Mouse (Mus musculus) heart, embryonic 16.5 days (tissue): ENCODE measurements around the gene Ifitm1. TPM values are rescaled to one million over a fixed set of nuclear protein-coding genes. Genes with fewer than 3 reads are reported as not detected.
"Not testable (repeated sequence)": the region's sequence is repeated elsewhere in the genome, so short reads cannot be mapped to it uniquely, and the experiment has no call there.

Experiments used
- ATAC-seq: fragments of 200-750 bp; cut with Nextera tagmentation; replicated peaks from 2 replicates; pipeline ENCODE4 v1.8.0; 2017; ENCODE audit warnings: moderate number of reproducible peaks; ENCODE audit not compliant: insufficient read depth, low FRiP score; ENCODE audit errors: extremely low read depth
- H3K27ac ChIP-seq: fragments of 300-500 bp; sonication (generic); 2 replicates; pipeline ENCODE4 v1.5.1; 2014; ENCODE audit warnings: mild to moderate bottlenecking, low read length, control low read depth, moderate library complexity
- H3K27me3 ChIP-seq: fragments of 300-500 bp; sonication (generic); 2 replicates; pipeline ENCODE4 v1.6.1; 2014; ENCODE audit warnings: low read length, mixed read lengths; ENCODE audit not compliant: control insufficient read depth, insufficient read depth
- H3K36me3 ChIP-seq: fragments of 300-500 bp; sonication (generic); 2 replicates; pipeline ENCODE4 v1.6.1; 2014; ENCODE audit not compliant: control insufficient read depth, insufficient read depth
- H3K4me1 ChIP-seq: fragments of 300-500 bp; sonication (generic); 2 replicates; pipeline ENCODE4 v1.6.1; 2014; ENCODE audit warnings: low read length, mixed read lengths; ENCODE audit not compliant: control insufficient read depth, insufficient read depth
- H3K4me2 ChIP-seq: fragments of 300-500 bp; sonication (generic); 2 replicates; pipeline ENCODE4 v1.6.1; 2014; ENCODE audit warnings: low read depth, mild to moderate bottlenecking, control low read depth, low read length
- H3K4me3 ChIP-seq: fragments of 300-500 bp; sonication (generic); 2 replicates; pipeline ENCODE4 v1.5.1; 2014; ENCODE audit warnings: mild to moderate bottlenecking, control low read depth, low read length
- H3K9ac ChIP-seq: fragments of 300-500 bp; sonication (generic); 2 replicates; pipeline ENCODE4 v1.6.1; 2014; ENCODE audit warnings: low read length, control low read depth
- H3K9me3 ChIP-seq: fragments of 300-500 bp; sonication (generic); replicated peaks from 2 replicates; pipeline ENCODE4 v1.6.1; 2016; ENCODE audit warnings: low read length; ENCODE audit not compliant: control insufficient read depth
- WGBS: fragments of 180-500 bp; shearing (Covaris S2); extraction: QIAGEN DNeasy Blood & Tissue Kit; methylation state at CpG from one replicate; pipeline ENCODE4 v1.1.7; 2014; 5-methylcytosine and 5-hydroxymethylcytosine counted together
- polyA plus RNA-seq: library from polyadenylated mRNA; unstranded; fragments of >200 nt; fragmentation: Nextera tagmentation; extraction: Ambion mirVana; gene quantifications from 2 replicates; pipeline ENCODE4 v1.2.1, GENCODE M21; 2015

Gene Ifitm1
- polyA plus RNA-seq, 1 experiment from 2014 or later, result 34.8 TPM

DNA sequence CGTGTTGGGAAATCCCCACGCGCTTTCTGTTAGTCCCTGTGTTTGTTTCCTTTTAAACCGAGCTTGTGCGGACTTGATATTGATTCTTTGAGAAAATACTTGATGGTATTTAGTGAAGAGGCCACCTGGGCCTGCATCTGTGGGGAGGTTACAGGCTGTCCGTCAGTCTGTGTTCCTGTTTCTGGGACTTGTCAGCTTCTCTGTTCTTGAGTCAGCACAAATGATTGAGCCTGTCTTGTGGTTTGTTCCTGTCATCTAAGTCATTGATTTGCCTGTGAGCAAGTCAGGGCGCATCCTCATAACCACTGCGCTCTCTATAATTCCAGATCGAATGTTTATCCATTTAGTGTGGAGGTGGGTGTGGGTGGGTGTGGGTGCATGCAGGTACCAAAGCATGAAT lies 9.7 kb downstream of the Ifitm1 start:
- not testable (repeated sequence) for H3K9ac ChIP-seq, H3K4me3 ChIP-seq, H3K27me3 ChIP-seq, H3K4me1 ChIP-seq, ATAC-seq, H3K27ac ChIP-seq, H3K4me2 ChIP-seq, H3K9me3 ChIP-seq, H3K36me3 ChIP-seq
- 85% methylated on average over 9 of the region's 9 CpGs for WGBS

- H3K27ac ChIP-seq, result no peak overlapping the region
- no peak overlapping the region for H3K9ac ChIP-seq
- no peaks in the 10 kb centered on the region for H3K4me1 ChIP-seq
- H3K27me3 ChIP-seq, result no peaks in the 10 kb centered on the region
- peaks cover 6% of the 10 kb centered on the region for H3K9me3 ChIP-seq
- no peak overlapping the region for H3K4me3 ChIP-seq
- H3K4me2 ChIP-seq, result no peak overlapping the region
- 76% methylated on average over 8 of the region's 8 CpGs for WGBS
- ATAC-seq, result no peak
- no peaks in the 10 kb centered on the region for H3K36me3 ChIP-seq
These were observed 14.7 kb downstream of the Ifitm1 start for GRCm38 (mm10) chr7:140981704-140982103.

DNA sequence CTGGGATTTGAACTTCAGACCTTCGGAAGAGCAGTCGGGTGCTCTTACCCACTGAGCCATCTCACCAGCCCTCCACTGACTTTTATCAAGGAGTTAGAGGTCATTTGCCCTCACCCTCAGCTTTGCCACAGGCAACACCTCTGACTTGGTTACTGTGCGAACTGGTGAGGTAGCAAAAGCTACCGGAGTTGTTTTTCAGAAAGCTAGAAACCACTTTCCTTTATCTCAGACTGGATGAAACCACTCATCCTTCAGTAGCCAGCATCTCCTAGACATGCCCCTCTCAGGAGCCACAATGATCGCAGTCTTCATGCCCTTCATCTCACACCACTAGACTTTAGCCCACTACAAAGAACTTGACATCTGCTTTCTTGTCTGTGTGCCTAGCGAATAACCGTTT lies 15.9 kb downstream of the Ifitm1 start:
- no peaks in the 10 kb centered on the region for H3K4me1 ChIP-seq
- no peak overlapping the region for H3K9ac ChIP-seq
- no peak overlapping the region for H3K27ac ChIP-seq
- peaks cover 6% of the 10 kb centered on the region for H3K9me3 ChIP-seq
- WGBS, result 59% methylated on average over 7 of the region's 7 CpGs
- no peaks in the 10 kb centered on the region for H3K27me3 ChIP-seq
- no peaks in the 10 kb centered on the region for H3K36me3 ChIP-seq
- no peak overlapping the region for H3K4me3 ChIP-seq
- no peak for ATAC-seq
- H3K4me2 ChIP-seq, result no peak overlapping the region

- no peaks in the 10 kb centered on the region for H3K36me3 ChIP-seq
- 76% methylated on average over 17 of the region's 17 CpGs for WGBS
- H3K9me3 ChIP-seq, result peaks cover 6% of the 10 kb centered on the region
These were observed 20.4 kb downstream of the Ifitm1 start for GRCm38 (mm10) chr7:140987182-140988138.

DNA sequence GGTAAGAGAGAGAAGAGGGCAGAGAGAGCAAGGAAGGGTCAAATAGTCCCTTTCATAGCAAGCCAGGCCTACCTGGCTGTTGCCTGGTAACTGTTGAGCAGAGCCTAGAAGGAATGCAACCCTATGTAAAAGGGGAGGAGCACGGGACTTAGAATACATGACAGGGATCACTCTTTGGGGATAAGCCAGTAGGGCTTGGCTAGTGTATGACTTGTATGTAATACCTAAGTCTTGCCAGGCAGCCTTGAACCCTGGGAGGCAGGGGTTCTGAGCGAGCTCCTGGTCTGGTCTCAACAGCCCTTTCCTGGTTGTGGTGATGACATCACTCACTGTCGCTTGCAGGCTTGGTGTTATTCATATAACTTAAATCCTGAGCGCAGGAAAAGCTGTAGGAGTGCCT lies 22.0 kb downstream of the Ifitm1 start:
- ATAC-seq, result no peak
- no peaks in the 10 kb centered on the region for H3K36me3 ChIP-seq
- 71% methylated on average over 4 of the region's 4 CpGs for WGBS

More at GRCm38 (mm10) chr7:140987182-140988138, 20.4 kb downstream of the Ifitm1 start:
- no peaks in the 10 kb centered on the region for H3K27me3 ChIP-seq
- no peak overlapping the region for H3K9ac ChIP-seq
- no peak overlapping the region; the same call in 1 of the 2 replicates for H3K27ac ChIP-seq
- no peaks in the 10 kb centered on the region for H3K4me1 ChIP-seq
- no peak overlapping the region for H3K4me3 ChIP-seq
- ATAC-seq, result no peak
- H3K4me2 ChIP-seq, result no peak overlapping the region

DNA sequence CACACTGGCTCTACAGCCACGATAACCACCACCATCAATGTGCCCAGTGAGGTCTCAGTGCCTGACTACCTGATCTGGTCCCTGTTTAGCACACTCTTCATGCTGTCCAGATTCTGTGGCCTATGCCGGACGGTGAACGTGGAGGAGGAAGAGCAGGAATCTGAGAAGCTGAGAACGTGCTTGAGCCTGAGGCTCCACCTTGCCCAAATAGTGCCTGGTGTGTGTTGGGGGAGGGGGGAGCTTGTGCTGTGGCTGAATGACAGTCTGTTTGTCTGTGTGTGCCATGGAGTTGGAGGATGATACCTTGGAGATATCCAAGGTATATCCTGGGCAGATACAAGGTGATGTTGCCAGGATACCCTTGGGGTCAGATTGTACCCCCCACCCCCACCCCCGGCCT lies 23.2 kb downstream of the Ifitm1 start:
- Histone ChIP-seq H3K27me3 (no peaks in the 10 kb centered on the region), H3K9me3 (peaks cover 6% of the 10 kb centered on the region), H3K4me2 (no peak overlapping the region), H3K36me3 (no peaks in the 10 kb centered on the region), H3K9ac (no peak overlapping the region), H3K4me3 (no peak overlapping the region), H3K4me1 (no peaks in the 10 kb centered on the region), H3K27ac (peak overlapping the region; percentile 57)
- WGBS, result 54% methylated on average over 6 of the region's 6 CpGs
- no peak for ATAC-seq

More for the DNA sequence above, 22.0 kb downstream of the Ifitm1 start:
- Histone ChIP-seq H3K4me2 (no peak overlapping the region), H3K27me3 (no peaks in the 10 kb centered on the region), H3K9me3 (peaks cover 6% of the 10 kb centered on the region), H3K9ac (no peak overlapping the region), H3K27ac (no peak overlapping the region), H3K4me3 (no peak overlapping the region), H3K4me1 (no peaks in the 10 kb centered on the region)

GRCm38 (mm10) chr7:140990622-140991021 lies 23.6 kb downstream of the Ifitm1 start:
- Histone ChIP-seq H3K4me1 (no peaks in the 10 kb centered on the region), H3K9me3 (peaks cover 4% of the 10 kb centered on the region), H3K4me3 (no peak overlapping the region), H3K36me3 (no peaks in the 10 kb centered on the region), H3K9ac (no peak overlapping the region), H3K27ac (no peak overlapping the region), H3K27me3 (no peaks in the 10 kb centered on the region), H3K4me2 (no peak overlapping the region)
- no peak for ATAC-seq
- WGBS, result 58% methylated on average over 5 of the region's 5 CpGs

DNA sequence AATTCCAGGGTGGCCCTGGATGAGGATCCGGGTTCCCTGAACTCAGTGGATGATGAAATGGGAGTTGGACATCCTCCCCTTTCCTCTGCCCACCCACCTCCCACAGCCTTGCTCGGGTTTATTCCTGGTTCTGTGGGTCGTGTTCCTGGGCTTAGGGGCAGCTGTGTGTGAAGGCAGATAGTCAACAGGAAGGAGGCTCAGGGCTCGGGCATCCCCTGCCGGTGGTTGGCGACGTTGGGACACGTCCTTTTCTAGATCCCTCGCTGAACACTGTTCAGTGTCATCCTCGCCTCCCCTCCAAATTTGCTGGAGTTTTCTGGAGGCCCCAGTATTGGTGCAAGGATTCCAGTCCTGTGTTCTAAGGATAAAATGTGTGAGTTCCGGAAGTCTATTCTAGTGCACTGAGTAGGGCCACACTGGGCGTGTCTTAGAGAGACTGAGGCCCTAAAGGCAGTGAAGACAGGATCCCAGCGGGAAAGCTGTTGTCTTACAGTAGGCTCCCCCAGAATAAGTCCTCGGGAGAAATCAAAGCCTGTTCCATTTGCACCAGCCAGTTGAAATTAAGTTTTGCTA lies 24.2 kb downstream of the Ifitm1 start:
- ATAC-seq, result no peak
- Histone ChIP-seq H3K4me1 (no peaks in the 10 kb centered on the region), H3K9ac (no peak overlapping the region), H3K4me3 (no peak overlapping the region), H3K27ac (no peak overlapping the region), H3K27me3 (no peaks in the 10 kb centered on the region), H3K9me3 (no peaks in the 10 kb centered on the region), H3K4me2 (no peak overlapping the region), H3K36me3 (no peaks in the 10 kb centered on the region)
- WGBS, result 69% methylated on average over 14 of the region's 14 CpGs

DNA sequence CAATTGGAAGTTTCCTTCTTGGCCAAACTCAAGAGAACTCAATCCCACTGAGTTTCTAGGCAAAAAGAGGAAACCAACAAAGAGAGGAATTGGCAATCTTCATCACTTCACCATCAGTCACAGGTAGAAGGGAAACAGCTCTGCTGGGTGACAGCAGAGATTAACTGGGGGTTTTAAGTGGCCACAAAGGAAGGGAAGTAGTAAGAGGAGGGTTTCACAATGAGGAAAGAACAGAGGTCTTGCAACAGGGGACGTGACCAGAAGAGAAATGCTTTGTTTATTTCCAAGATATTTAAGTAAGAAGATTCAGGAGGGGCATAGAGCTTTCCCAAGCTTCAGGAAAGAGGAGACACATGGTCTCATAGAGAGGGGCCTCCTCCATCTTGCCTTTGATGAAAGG lies 30.8 kb downstream of the Ifitm1 start:
- H3K9me3 ChIP-seq, result no peaks in the 10 kb centered on the region
- WGBS, result 38% methylated on average over 1 of the region's 1 CpGs

More for the DNA sequence above, 30.8 kb downstream of the Ifitm1 start:
- H3K36me3 ChIP-seq, result no peaks in the 10 kb centered on the region
- H3K9ac ChIP-seq, result no peak overlapping the region
- no peaks in the 10 kb centered on the region for H3K27me3 ChIP-seq
- H3K27ac ChIP-seq, result no peak overlapping the region
- H3K4me3 ChIP-seq, result no peak overlapping the region
- ATAC-seq, result no peak
- no peaks in the 10 kb centered on the region for H3K4me1 ChIP-seq
- no peak overlapping the region for H3K4me2 ChIP-seq
